Mouse (Mus musculus) effector memory CD4-positive, alpha-beta T cell, adult 7 months (primary cell): ENCODE measurements around the gene Nipbl. TPM values are rescaled to one million over a fixed set of nuclear protein-coding genes. Genes with fewer than 3 reads are reported as not detected.

Source experiments
- polyA plus RNA-seq: library from polyadenylated mRNA; unstranded; fragments of 100-300 nt; shearing (Covaris generic); gene quantifications from one replicate; pipeline ENCODE4 v1.2.1, GENCODE M21; 2017

Nipbl gene
- polyA plus RNA-seq, result 29.2 TPM

DNA sequence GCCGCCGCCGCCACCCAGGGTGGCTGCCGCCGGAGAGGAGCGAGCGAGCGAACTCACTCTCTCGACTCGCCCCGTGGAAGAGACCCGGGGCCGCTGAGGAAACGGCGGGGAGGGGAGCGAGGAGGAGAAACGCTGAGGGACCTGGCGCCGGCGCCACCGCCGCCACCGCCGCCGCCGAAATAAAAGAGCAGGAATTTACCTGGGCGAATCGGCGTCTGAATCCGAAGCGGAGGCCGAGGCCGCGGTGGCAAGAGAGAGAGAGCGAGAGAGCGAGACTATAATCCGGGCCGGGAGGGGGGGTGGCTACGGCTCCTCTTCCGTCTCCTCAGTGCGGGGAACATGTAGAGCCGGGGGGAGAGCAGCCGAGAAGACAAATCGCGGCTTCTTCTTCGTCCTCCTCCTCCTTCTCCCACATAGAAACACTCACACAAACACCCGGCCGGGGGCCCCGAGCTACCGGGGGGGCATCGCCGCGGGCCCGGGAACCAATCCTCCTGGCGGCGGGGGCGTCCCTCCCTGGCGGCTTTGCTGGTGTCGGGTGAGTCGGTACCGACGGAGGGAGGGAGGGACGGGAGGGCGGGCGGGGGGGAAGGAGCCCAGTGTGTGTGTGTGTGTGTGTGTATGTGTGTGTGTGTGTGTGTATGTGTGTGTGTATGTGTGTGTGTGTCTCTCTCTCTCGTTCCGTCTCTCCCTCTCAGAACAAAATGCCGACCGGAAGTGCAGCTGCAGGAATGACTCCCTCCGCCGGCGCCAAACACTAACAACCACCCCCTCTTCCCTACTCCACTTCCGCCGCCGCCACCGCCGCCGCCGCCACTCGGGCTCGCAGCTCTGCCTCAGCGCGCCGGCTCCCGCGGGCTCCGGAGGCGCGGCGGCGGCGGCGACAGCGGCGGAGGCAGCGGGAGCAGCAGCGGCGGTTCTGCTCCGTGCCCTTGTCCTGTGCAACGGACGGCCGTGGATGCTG lies at the start of gene Nipbl:
TSS of gene Nipbl (minus strand) at position 538 of the 964 bp plus-strand sequence.

Other genes starting within 250 kb of the Nipbl start
- gene Gm2310, start 75.5 kb upstream of the Nipbl start, polyA plus RNA-seq, result not detected